ENCODE assay signal across 14 mouse cellular contexts in the genomic region with DNA sequence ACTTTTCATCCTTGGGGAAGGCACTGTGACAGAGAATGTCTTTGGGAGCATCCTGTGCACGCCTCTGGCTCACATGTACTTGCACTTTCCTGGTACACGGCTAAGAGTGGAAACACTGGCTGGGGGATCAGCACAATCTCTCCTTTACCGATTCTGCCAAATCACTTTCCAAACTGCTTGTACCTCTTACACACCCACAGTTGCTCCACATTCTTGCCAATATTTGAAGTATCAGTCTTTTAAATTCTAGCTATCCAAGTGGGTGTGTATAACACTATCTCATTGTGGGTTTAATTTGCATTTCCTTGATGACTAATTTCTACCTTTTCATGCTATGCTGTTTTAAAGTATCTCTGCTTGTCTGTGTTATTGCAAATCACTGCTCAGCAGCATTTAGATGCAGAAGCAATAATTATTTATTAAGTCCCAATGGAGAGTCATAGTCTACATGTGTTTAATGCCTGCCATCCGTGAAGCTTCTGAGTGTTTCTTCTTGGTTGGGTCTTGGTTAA. TPM values are rescaled to one million over a fixed set of nuclear protein-coding genes. Genes with fewer than 3 reads are reported as not detected.
DNase-seq lines count a peak whose midpoint lies in the region; ATAC-seq lines count a peak whose summit lies in the region.
"Had no signal": no experiment of that assay in that cellular context is flagged by ENCODE, and none has a peak within 500 bp of the region (broad histone marks: within the 10 kb centered on the region; RNA-seq: fewer than 3 reads in every experiment).

No protein-coding gene starts in this region.

- ATAC-seq in CD4-positive, CD25-positive, alpha-beta regulatory T cell, adult 4 months, result peak; percentile 54
- ATAC-seq in activated CD4-positive, CD25-positive, alpha-beta regulatory T cell, adult 4 months, result peak; percentile 63
- ATAC-seq: forebrain, embryonic 16.5 days; intestine, postnatal 0 days had no signal

- DNase-seq in right cerebral cortex, postnatal 25 days, result peak; percentile 14
- no peak for DNase-seq in right cerebral cortex, adult 2 months (ENCODE audit: low spot score in 2 of 2)
- DNase-seq in telencephalon, adult 2 months (ENCODE audit: low read depth, low spot score), result peak; percentile 31
- no peak for DNase-seq in cerebellum, postnatal 10 days
- DNase-seq in thymus, postnatal 0 days (ENCODE audit: low spot score), result no peak
- DNase-seq: adrenal gland, postnatal 14 days; cerebellum, adult 18-20 months; cerebellum, postnatal 14 days; gastrocnemius, adult 2 months; gastrocnemius, postnatal 25 days had no signal

RNA-seq across cellular contexts. Expression of a gene that starts 10.9 kb away (rescaled TPM):
- polyA plus RNA-seq in CD4-positive, CD25-positive, alpha-beta regulatory T cell, adult 4 months (2017; shearing (Covaris generic)), result 1 to 10 TPM; 8.7 TPM
- polyA plus RNA-seq in activated CD4-positive, CD25-positive, alpha-beta regulatory T cell, adult 4 months (2017; shearing (Covaris generic)), result 10 to 100 TPM in 1 of 2 experiments, 1 to 10 TPM in 1; 9.3 to 10.1 TPM
- polyA plus RNA-seq in thymus, postnatal 0 days (2015; fragmentation: Nextera tagmentation; extraction: Ambion mirVana), result 8.0 and 8.1 TPM in 2 replicates

RNA-seq across cellular contexts. Expression of a gene that starts 59.0 kb away (rescaled TPM):
- 10 to 100 TPM; 11.9 to 12.8 TPM for polyA plus RNA-seq in CD4-positive, CD25-positive, alpha-beta regulatory T cell, adult 4 months (2017; shearing (Covaris generic))
- polyA plus RNA-seq in activated CD4-positive, CD25-positive, alpha-beta regulatory T cell, adult 4 months (2017; shearing (Covaris generic)), result 10 to 100 TPM in 1 of 2 experiments, 1 to 10 TPM in 1; 7.4 to 10.1 TPM
- polyA plus RNA-seq in thymus, postnatal 0 days (2015; fragmentation: Nextera tagmentation; extraction: Ambion mirVana), result 19.2 and 19.7 TPM in 2 replicates

Comparison
In these comparisons a context has a peak if more than half of its experiments do, and no peak if none do; other contexts are left out.
1. DNase-seq: peak in right cerebral cortex, postnatal 25 days (single experiment) and telencephalon, adult 2 months (single experiment); none in right cerebral cortex, adult 2 months (0 of 2), cerebellum, postnatal 10 days (0 of 2) and thymus, postnatal 0 days (single experiment).